Mouse (Mus musculus) olfactory bulb, adult 2 months (tissue): ENCODE results near the gene Tnfrsf23. TPM values are rescaled to one million over a fixed set of nuclear protein-coding genes. Genes with fewer than 3 reads are reported as not detected.

Experiments
- H3K27ac ChIP-seq: fragments of 200-500 bp; 2 replicates; pipeline ENCODE4 v1.5.1; 2012; ENCODE audit warnings: low read depth, low read length; ENCODE audit not compliant: insufficient read depth
- H3K4me1 ChIP-seq: fragments of 200-500 bp; 2 replicates; pipeline ENCODE4 v1.6.1; 2012; ENCODE audit warnings: low read length; ENCODE audit not compliant: control insufficient read depth, insufficient read depth
- H3K4me3 ChIP-seq: fragments of 200-500 bp; 2 replicates; pipeline ENCODE4 v1.5.1; 2012; ENCODE audit warnings: mild to moderate bottlenecking, low read depth, low read length, moderate library complexity; ENCODE audit not compliant: insufficient read depth
- CTCF ChIP-seq: fragments of 200-500 bp; IDR thresholded peaks from 2 replicates; pipeline ENCODE4 v1.5.1; 2012; ENCODE audit warnings: low read depth, mild to moderate bottlenecking, low read length, moderate library complexity; ENCODE audit not compliant: insufficient read depth
- POLR2A ChIP-seq: fragments of 200-500 bp; IDR thresholded peaks from 2 replicates; pipeline ENCODE4 v1.6.1; 2012; ENCODE audit warnings: mild to moderate bottlenecking, low read depth, low read length, moderate library complexity; ENCODE audit not compliant: insufficient read depth
- WGBS: fragments of 180-500 bp; shearing (Covaris S2); methylation state at CpG from one replicate; pipeline ENCODE4 v1.1.7; 2018; 5-methylcytosine and 5-hydroxymethylcytosine counted together
- polyA plus RNA-seq: library from polyadenylated mRNA; stranded (reverse); fragments of >200 nt; gene quantifications from 2 replicates; pipeline ENCODE4 v1.2.4, GENCODE M21; 2012; ENCODE audit warnings: low replicate concordance; ENCODE audit not compliant: missing spikeins, insufficient read depth, insufficient read length

Gene Tnfrsf23
- polyA plus RNA-seq, 1 experiment: not detected

DNA sequence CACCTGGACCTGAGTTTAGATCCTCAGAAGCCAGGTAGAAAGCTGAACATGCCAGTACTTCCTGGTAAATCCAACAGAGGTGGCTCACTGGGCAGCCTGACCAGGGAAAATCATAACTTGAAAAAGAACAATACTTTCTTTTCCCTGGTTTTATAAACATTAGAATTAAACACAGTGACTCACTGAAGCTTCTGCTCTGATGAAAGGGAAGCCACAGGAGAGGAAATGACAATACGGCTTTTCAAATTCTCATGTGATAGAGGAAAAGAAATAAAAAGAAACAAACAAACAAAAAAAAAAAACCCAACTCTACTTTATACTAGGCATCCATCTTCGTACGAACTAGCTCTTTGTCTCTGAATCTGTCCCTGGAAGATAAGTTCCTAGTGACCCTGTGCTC lies 61.1 kb downstream of the Tnfrsf23 start:
- H3K4me3 ChIP-seq: no peak overlapping the region
- no peaks in the 10 kb centered on the region for H3K4me1 ChIP-seq
- H3K27ac ChIP-seq: no peak overlapping the region
- TF ChIP-seq POLR2A (no peak), CTCF (no peak)
- 68% methylated on average over 3 of the region's 3 CpGs for WGBS

DNA sequence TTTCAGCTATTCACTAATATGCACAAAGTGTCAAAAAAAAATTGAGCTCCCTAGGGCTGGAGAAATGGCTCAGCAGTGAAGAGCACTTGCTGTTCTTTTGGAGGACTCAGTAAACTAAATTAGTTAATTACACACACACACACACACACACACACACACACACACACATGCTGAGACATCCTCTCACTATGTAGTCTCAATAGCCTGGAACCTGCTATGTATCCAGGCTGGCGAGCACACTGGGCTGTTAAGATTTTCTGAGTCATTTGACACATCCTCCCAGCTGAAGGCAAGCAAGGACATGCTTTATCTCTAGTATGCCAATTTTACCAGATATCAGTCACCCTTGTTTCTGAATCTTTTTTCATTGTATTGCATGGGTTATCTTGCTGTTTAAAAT lies 64.7 kb downstream of the Tnfrsf23 start:
- Histone ChIP-seq H3K4me1 (no peaks in the 10 kb centered on the region), H3K27ac (no peak overlapping the region)
- 33% methylated on average over 1 of the region's 1 CpGs for WGBS

More for the DNA sequence above, 64.7 kb downstream of the Tnfrsf23 start:
- TF ChIP-seq CTCF (no peak), POLR2A (no peak)
- no peak overlapping the region for H3K4me3 ChIP-seq

Other genes with a start within 250 kb of the Tnfrsf23 start
- not detected in 2 replicates for gene Cdkn1c, start 224.8 kb downstream of the Tnfrsf23 start, polyA plus RNA-seq
- gene Slc22a18, start 212.1 kb downstream of the Tnfrsf23 start, polyA plus RNA-seq: not detected in 2 replicates
- gene Phlda2, start 182.7 kb downstream of the Tnfrsf23 start, polyA plus RNA-seq: not detected in 2 replicates
- gene Nap1l4, start 136.8 kb downstream of the Tnfrsf23 start, polyA plus RNA-seq: not detected in 2 replicates
- gene Cars, start 85.8 kb downstream of the Tnfrsf23 start, polyA plus RNA-seq: not detected in 2 replicates
- not detected in 2 replicates for gene Tnfrsf26, start 57.1 kb downstream of the Tnfrsf23 start, polyA plus RNA-seq
- not detected in 2 replicates for gene Tnfrsf22, start 36.2 kb downstream of the Tnfrsf23 start, polyA plus RNA-seq
- not detected in 2 replicates for gene Osbpl5, start 71.1 kb upstream of the Tnfrsf23 start, polyA plus RNA-seq
- not detected in 2 replicates for gene Mrgprg, start 81.1 kb upstream of the Tnfrsf23 start, polyA plus RNA-seq
- not detected in 2 replicates for gene Mrgpre, start 98.6 kb upstream of the Tnfrsf23 start, polyA plus RNA-seq
- not detected in 2 replicates for gene Nadsyn1, start 137.0 kb upstream of the Tnfrsf23 start, polyA plus RNA-seq
- gene Dhcr7, start 137.3 kb upstream of the Tnfrsf23 start, polyA plus RNA-seq: not detected in 2 replicates
- not detected in 2 replicates for gene Gm498, start 181.0 kb upstream of the Tnfrsf23 start, polyA plus RNA-seq